Mouse (Mus musculus): ENCODE measurements around the gene Lyplal1.

GRCm38 (mm10) chr1:186131465-186131864 lies 14.4 kb upstream of the Lyplal1 start:
- TF ChIP-seq KAT2A (IDR thresholded peaks at IDR 0.05; ENCODE audit: insufficient replicate concordance, low read length) (no peak), TCF12 (IDR thresholded peaks at IDR 0.05; ENCODE audit: low read depth, low read length) (no peak), EP300 (IDR thresholded peaks at IDR 0.05; ENCODE audit: low read length) (no peak), CTCF (conservative IDR thresholded peaks at IDR 0.05 in 1 of 2, IDR thresholded peaks at IDR 0.05 in 1 of 2; ENCODE audit: low read depth in 2 of 2, low read length in 2 of 2) (no peak), MYC (IDR thresholded peaks at IDR 0.05; ENCODE audit: low read depth, low read length) (no peak), POLR2A (IDR thresholded peaks at IDR 0.05; ENCODE audit: low read depth, low read length) (no peak), USF1 (IDR thresholded peaks at IDR 0.05; ENCODE audit: low read depth, low read length) (no peak), MAX (IDR thresholded peaks at IDR 0.05; ENCODE audit: low read length) (no peak), SMC3 (IDR thresholded peaks at IDR 0.05; ENCODE audit: low read depth, low read length) (no peak), TBP (conservative IDR thresholded peaks at IDR 0.05; ENCODE audit: low read depth, low read length) (no peak), BHLHE40 (IDR thresholded peaks at IDR 0.05; ENCODE audit: low read depth, low read length) (no peak), ZNF384 (IDR thresholded peaks at IDR 0.05; ENCODE audit: low read depth, low read length) (no peak)
